Mouse (Mus musculus) liver, embryonic 14.5 days (tissue): ENCODE results near the gene Gm20795. TPM values are rescaled to one million over a fixed set of nuclear protein-coding genes. Genes with fewer than 3 reads are reported as not detected.
"Not testable (repeated sequence)": the region's sequence is repeated elsewhere in the genome, so short reads cannot be mapped to it uniquely, and the experiment has no call there.

Experiments
- ATAC-seq: fragments of 200-750 bp; cut with Nextera tagmentation; 2 replicates; pipeline ENCODE4 v1.8.0; 2017; ENCODE audit warnings: moderate number of reproducible peaks, mild to moderate bottlenecking, moderate library complexity; ENCODE audit not compliant: insufficient read depth
- DNase-seq, 3 experiments: peaks; one replicate each; pipeline ENCODE4 v3.0.0-alpha.2; 2012 to 2013; ENCODE audit warnings: low read depth in 3 of 3, low spot score in 3 of 3
- H3K27ac ChIP-seq: fragments of 300-500 bp; sonication (generic); 2 replicates; pipeline ENCODE4 v1.5.1; 2014; ENCODE audit warnings: moderate library complexity, mild to moderate bottlenecking, control low read depth, inconsistent platforms
- H3K27me3 ChIP-seq: fragments of 300-500 bp; sonication (generic); 2 replicates; pipeline ENCODE4 v1.6.1; 2014; ENCODE audit warnings: mild to moderate bottlenecking, low read length, moderate library complexity; ENCODE audit not compliant: control insufficient read depth, insufficient read depth
- H3K36me3 ChIP-seq: fragments of 300-500 bp; sonication (generic); replicated peaks from 2 replicates; pipeline ENCODE4 v1.6.1; 2014; ENCODE audit warnings: low read depth; ENCODE audit not compliant: control insufficient read depth, insufficient read depth
- H3K4me1 ChIP-seq, 2 experiments: fragments of 200-500 bp in 1 of 2; fragments of 300-500 bp in 1 of 2; sonication (generic) in 1 of 2; replicated peaks; 2 replicates each; pipeline ENCODE4 v1.6.1; 2012 to 2014; ENCODE audit warnings: antibody characterized with exemption in 1 of 2, inconsistent platforms in 1 of 2, low read length in 1 of 2; ENCODE audit not compliant: control insufficient read depth in 2 of 2, insufficient read depth in 2 of 2
- H3K4me2 ChIP-seq: fragments of 300-500 bp; sonication (generic); 2 replicates; pipeline ENCODE4 v1.6.1; 2014; ENCODE audit warnings: low read depth, mild to moderate bottlenecking, control low read depth, moderate library complexity
- H3K4me3 ChIP-seq, 2 experiments: fragments of 200-500 bp in 1 of 2; fragments of 300-500 bp in 1 of 2; sonication (generic) in 1 of 2; 2 replicates each; pipeline ENCODE4 v1.5.1; 2012 to 2014; ENCODE audit warnings: low read depth in 2 of 2, low read length in 2 of 2, mild to moderate bottlenecking in 2 of 2, control low read depth in 1 of 2, inconsistent platforms in 1 of 2, moderate library complexity in 1 of 2; ENCODE audit not compliant: insufficient read depth in 1 of 2
- H3K9ac ChIP-seq: fragments of 300-500 bp; sonication (generic); replicated peaks from 2 replicates; pipeline ENCODE4 v1.6.1; 2014; ENCODE audit warnings: mild to moderate bottlenecking, control low read depth, moderate library complexity
- H3K9me3 ChIP-seq: fragments of 300-500 bp; sonication (generic); 2 replicates; pipeline ENCODE4 v1.6.1; 2016; ENCODE audit warnings: low read length, mixed read lengths; ENCODE audit not compliant: control insufficient read depth
- WGBS: fragments of 180-500 bp; shearing (Covaris S2); extraction: QIAGEN DNeasy Blood & Tissue Kit; methylation state at CpG from one replicate; pipeline ENCODE4 v1.1.7; 2014; ENCODE audit not compliant: insufficient replicate concordance; 5-methylcytosine and 5-hydroxymethylcytosine counted together
- polyA plus RNA-seq, 2 experiments: library from polyadenylated mRNA; depleted of rRNA in 1 of 2; stranded (reverse) in 1 of 2; unstranded in 1 of 2; fragments of >200 nt; fragmentation: Nextera tagmentation in 1 of 2; extraction: Ambion mirVana in 1 of 2; gene quantifications; 2 replicates each; pipeline versions ENCODE4 v1.2.1 to v1.2.3; 2012 to 2014

The Gm20795 gene
- polyA plus RNA-seq (2012; rRNA removed) (not detected in 2 replicates), polyA plus RNA-seq (2014; fragmentation: Nextera tagmentation; extraction: Ambion mirVana) (not detected in 2 replicates)

DNA sequence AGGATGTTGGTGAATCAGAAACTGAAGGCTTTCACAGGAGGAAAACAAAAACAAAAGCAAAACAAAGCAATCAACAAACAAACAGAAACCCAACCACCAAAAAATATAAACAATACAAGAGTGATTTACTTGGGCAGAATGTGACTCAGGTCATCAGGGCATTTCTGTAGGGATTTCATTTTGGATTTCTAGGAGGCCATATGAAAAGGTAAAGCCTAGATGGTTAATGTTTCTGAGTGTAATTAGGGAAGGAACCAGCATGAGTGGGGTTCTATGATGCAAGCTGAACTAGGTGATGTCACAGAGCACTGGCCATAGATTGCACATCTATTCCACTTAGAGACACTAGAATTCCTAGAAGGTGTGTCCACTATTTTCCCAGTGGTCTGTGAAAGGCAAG lies at the start of gene Gm20795:
TSS of gene Gm20795 (plus strand) at position 301 of the 400 bp plus-strand sequence.
- not testable (repeated sequence) for H3K36me3 ChIP-seq, H3K9me3 ChIP-seq, H3K27me3 ChIP-seq, H3K4me2 ChIP-seq, DNase-seq, H3K4me1 ChIP-seq, ATAC-seq, H3K27ac ChIP-seq, H3K4me3 ChIP-seq, H3K9ac ChIP-seq

DNA sequence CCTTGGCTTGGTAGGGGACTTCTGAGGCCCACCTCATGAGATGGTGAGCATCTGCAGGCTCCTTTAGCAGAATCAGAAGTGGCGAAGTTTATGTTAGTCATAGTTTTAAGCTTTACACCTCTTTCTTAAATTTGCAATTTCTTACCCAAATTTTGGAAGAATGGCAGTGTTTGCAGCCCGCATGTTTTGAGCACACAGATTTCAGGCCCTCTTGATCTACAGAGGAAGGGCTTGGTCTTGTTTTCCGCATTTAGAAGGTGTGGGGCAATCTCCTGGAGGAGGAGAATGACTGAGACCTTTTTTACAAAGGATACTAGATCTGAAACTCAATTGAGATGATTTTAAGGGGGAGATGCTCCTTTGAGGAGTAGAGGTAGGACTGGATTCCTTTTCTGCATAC lies 29.0 kb upstream of the Gm20795 start, which contains the start of gene Gm21797:
TSS of gene Gm21797 (minus strand) at position 101 of the 400 bp plus-strand sequence.
- not testable (repeated sequence) for H3K27me3 ChIP-seq, ATAC-seq, H3K9me3 ChIP-seq, H3K4me1 ChIP-seq, H3K9ac ChIP-seq, DNase-seq, H3K36me3 ChIP-seq, H3K4me2 ChIP-seq, H3K4me3 ChIP-seq, H3K27ac ChIP-seq
- WGBS = no CpG with 5 or more reads among the region's 3 CpGs

Other genes starting within 250 kb of the Gm20795 start
- gene Gm21852, start 152.9 kb upstream of the Gm20795 start, polyA plus RNA-seq (2012; rRNA removed) = not detected in 2 replicates
- gene Gm21852, start 152.9 kb upstream of the Gm20795 start, polyA plus RNA-seq (2014; fragmentation: Nextera tagmentation; extraction: Ambion mirVana) = not detected in 2 replicates
- gene Gm21797, start 29.1 kb upstream of the Gm20795 start, polyA plus RNA-seq (2012; rRNA removed) = not detected in 2 replicates
- gene Gm21797, start 29.1 kb upstream of the Gm20795 start, polyA plus RNA-seq (2014; fragmentation: Nextera tagmentation; extraction: Ambion mirVana) = not detected in 2 replicates